Mouse (Mus musculus): ENCODE measurements at regions not wholly inside any gene's neighbourhood (a gene's known extent, or its start where the extent isn't known, plus 50 kb on each side); places are given as distances from the start of the nearest gene placed in this dataset.

DNA sequence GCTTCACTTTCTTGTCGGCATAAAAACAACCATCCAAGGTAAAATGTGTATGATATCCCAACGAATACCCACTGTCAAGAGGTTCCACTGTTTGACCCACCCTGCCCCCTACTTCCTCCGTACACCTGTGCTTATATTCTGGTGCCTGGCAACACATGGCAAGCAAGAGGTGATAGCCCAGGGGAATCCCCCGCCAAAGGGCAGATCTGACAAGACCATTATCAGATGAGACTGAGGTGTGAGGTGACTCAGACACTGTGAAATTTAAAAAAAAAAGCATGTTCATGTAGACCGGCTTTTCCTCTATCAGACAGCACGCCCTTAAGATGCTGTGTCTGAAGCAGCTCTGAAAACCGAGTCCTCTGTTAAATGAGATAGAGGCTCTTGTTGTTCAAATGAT lies 89.4 kb upstream of the Bach2 start:
- no peak for DNase-seq (ENCODE audit: extremely low read depth, low read depth)

DNA sequence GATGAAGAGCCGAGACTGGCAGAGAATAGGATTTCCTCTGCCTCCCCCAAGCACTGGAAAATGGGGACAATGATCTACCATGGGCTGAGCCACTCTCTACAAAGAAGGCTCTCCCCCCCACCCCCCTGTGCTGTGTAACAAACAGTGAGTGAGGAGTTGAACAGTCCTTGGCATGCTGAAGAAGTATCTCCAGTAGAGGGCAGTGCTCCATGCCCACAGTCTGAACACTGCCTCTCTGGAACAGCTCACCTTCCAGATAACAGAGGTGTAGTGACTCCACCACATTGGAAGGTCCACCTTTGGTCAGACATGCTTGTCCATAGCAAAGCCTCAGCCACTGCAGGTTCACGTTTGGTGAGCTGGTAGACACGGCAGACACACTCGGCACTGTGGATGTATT lies 85.2 kb upstream of the Bach2 start:
- DNase-seq (ENCODE audit: extremely low read depth, low read depth) = no peak

DNA sequence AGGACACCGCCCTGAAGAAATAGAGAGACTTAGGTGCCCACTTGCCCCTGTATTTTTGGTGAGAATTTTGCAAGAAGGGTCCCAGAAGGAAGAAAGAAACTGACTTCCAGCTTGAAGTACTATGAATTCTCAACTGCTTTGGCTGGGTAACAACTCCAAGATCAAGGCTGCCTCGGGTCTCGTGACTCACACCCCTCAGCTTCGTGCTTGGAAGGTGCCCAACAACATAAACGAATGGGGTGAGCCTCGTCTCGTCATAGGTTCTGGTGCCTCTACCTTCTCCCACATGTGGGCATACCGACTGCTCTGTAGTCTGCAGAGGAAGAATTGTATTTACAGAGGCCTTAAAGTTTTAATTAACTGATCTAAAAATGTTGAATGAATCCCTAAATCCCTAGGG lies 81.6 kb upstream of the Bach2 start:
- DNase-seq (ENCODE audit: extremely low read depth, low read depth) = no peak

DNA sequence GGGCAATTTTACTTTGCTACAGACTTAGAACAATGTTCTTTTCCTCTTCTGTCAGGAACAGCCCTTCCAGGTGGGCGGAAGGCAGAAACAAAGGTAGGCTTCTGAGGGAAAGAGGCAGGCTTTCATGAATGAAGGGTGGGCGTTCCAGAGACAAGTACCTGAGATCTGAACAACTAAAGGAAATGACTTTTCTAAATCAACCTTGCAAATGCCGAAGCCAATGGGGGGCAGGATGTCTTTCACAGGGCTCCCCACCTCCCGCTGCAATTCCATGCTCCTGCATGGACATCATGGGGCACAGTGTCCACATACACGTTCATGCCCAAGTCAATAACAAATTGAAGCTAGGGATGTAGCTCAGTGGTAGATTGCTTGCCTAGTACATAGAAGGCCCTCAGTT lies 80.2 kb upstream of the Bach2 start:
- no peak for DNase-seq (ENCODE audit: extremely low read depth, low read depth)

DNA sequence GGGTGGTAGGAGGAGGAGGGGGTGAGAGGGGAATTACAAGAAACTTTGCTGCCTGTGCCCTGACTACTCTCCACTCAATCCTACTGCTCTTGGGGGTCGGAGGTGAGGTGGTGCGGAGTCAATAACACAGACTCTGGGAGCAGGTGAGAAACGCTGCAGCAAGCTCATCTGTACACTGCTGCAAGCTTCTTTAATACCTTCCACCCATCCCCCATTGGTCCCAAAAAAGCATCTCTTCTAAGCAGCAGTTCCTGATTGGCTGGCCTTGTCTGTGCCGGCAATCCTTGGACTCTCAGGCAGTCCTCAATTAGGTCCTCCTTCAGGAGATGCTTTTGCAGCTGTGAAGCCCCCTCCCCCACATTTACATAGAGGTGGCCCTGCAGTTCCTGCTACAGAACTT lies 79.7 kb upstream of the Bach2 start:
- DNase-seq (ENCODE audit: extremely low read depth, low read depth) = no peak

DNA sequence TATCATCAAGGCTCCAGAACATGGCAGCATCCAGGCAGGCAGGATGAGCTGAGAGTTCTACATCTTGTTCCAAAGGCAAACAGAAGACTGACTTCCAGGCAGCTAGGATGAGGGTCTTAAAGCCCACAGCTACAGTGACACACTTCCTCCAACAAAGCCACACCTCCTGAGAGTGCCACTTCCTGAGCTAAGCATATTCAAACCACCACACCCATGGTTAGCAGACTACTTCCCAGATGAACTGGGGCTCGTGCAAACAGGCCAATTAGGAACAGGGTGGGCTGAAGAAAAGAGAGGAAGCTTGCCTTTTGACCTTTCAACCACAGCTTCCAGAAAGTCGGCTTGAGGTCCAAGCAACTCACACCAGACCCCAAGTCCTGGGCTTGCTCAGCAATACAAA lies 77.8 kb upstream of the Bach2 start:
- DNase-seq (ENCODE audit: extremely low read depth, low read depth) = no peak

DNA sequence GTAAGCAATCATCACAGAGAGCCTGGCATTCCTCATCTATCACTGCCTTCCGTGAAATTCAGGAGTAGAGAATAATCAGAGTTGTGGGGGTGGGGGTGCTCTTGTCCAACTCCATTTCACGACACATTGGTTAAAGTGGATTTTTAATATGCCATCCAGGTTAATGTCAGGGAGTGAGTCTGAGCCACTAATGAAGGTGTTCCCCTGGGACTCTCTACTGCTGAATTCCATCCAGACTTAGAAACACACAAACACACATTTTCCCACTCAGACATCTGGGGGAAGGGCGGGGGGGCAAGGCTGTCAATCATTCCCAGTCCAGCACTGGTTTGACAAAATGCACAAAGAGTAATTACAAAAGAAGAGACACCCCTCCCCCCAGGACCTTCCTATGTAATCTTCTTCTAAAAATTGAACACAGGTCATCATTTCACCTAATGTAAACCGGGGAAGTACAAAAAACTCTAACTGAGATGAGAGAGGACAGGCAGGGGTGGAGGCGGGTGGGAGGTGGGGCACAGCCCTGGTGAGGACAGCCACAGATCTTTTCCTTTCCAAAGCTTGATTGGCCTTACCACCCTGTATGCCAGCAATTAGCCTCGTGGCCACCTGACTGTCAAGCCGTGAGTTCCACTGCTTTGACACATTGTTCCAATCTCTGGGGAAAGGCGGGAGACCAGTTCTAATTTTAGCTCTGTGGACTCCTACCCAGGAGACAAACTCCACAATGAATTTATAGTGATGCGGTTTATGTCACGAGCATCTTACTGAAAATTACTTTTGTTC lies 76.5 kb upstream of the Bach2 start:
- DNase-seq (ENCODE audit: extremely low read depth, low read depth) = no peak

DNA sequence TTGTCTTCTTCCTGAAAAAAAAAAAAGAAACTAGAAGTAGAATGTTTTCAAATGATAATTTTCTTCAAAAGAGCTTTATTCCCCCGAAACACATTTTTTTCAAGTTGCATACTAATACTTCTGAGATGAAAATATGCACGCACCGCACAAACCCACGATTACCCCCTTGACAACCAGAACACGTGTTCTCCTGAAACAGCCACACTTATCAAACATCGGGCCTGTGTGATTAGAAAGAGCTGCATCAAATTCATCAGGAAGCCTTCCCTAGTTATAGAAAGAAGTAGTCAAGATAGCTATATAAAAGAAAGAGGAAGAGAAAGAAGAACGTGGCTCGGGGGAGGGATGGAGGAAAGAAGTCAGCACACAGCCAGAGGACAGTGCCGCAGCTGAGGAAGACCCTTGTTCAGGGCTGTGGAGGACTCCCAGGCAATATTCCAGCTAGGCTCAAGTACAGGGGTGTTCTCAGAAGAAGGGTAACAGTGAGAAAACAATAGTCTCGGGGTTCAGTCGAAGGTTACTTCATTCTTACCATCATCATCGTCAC lies 75.8 kb upstream of the Bach2 start:
- no peak for DNase-seq (ENCODE audit: extremely low read depth, low read depth)

DNA sequence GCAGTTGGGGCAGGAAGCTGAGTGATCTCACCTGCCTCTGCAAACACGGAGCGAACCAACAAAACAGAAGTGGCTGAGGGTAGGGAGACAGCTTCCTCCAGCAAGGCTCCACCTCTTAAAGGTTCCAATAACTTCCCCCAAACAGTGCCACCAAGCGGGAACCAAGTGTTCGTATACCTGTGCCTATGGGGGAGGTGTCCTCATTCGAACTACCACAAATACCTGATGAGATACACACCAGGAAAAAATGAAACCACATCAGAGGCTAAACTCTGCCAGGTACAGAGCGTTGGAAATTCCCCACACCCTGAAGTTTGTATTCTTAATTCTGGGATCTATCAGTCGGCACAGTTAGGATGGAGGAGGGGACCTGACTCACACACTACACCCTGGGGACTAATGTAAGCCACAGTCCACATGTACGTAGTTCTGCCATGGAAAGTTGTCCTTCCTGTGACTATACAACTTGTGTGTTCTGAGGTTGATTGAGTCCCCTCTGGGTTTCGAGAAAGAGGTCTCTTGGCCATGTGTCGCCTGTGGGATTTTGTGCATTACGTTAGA lies 74.4 kb upstream of the Bach2 start:
- DNase-seq (ENCODE audit: extremely low read depth, low read depth) = no peak

DNA sequence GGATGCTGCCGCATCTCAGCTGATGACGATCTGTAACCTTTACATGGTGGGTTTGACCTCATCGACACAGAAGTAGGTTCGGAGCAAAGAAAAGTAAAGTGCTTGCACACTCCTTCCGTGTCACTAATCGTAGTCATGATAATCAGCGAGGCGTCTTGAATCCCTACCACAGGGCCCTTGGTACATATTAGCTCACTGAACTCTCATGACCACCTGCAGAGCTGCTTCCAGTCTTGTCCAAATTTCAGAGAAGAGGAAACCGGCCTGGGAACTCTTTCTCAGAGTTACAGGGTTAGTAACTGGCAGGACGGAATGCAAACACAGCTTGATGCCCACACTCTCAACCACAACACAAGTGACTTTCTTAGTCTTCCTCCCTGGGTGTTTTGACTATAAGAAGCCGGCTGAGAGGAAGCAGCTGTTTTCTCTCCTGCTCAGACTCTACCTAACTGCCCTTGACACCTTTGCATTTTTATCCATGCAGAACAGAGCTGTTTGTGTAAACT lies 73.8 kb upstream of the Bach2 start:
- DNase-seq (ENCODE audit: extremely low read depth, low read depth) = no peak

DNA sequence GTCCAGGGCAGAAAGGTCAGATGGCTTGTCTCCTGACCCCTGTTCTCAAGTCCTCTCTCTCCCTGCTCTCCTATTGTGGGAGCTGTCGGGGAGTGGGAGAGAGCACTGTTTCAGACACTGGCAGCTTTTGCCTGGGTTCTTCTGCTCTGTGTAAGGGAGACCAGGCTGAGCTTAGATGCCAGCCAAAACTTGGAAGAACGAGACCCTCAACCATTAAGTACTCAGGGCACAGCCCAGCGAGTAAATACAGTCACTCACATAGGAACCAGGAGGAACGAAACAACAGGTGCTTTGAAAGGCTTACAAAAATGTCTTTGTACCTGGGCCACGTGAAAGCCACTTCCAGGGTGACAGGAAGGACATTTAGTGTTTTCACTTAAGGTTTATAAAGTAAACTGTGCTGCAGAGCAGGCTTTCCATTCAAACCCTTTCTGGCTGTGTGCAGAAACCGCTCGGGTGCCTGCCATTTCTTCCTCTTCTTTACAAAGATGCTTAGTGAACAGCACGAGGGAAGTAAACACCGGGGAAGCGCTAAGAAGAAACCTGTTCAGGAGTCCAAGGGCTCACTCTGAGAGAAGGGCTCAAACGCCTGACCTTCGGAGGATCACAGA lies 72.6 kb upstream of the Bach2 start:
- no peak for DNase-seq (ENCODE audit: extremely low read depth, low read depth)

DNA sequence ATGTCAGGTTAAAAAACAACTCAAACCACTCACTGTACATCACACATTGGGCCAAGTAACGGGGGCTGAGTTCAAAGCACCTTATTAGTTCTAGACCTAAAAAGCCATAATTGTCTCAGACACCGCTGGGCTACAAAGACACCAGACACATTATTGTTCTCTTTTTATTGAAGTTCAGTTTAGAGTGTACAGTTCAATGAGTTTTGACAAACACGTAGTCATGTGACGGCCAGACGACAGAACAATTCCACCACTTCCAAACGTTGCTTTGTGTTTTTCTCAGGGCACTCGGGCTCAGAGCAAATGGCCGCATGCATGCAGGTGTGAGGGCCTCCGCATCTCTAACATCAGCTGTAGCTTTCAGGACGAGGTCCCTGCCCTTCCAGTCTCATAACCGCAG lies 71.5 kb upstream of the Bach2 start:
- no peak for DNase-seq (ENCODE audit: extremely low read depth, low read depth)

DNA sequence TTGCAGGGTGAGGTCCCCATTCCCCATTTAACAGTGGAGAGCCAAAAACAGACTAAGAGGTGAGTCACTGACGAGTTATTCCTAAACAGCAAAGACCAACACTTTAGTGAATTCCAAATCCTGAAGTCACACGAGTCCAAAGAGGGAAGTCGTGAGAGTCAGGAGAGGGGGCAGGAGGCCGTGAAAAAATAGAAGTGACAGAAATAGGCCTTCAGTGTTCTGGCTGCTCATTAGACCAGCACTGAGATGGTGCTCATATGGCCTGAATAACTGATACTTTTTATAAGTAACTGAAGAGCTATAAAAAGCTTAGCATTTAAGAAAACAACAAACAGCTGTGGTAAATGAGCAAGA lies 68.5 kb upstream of the Bach2 start:
- DNase-seq (ENCODE audit: extremely low read depth, low read depth) = no peak

DNA sequence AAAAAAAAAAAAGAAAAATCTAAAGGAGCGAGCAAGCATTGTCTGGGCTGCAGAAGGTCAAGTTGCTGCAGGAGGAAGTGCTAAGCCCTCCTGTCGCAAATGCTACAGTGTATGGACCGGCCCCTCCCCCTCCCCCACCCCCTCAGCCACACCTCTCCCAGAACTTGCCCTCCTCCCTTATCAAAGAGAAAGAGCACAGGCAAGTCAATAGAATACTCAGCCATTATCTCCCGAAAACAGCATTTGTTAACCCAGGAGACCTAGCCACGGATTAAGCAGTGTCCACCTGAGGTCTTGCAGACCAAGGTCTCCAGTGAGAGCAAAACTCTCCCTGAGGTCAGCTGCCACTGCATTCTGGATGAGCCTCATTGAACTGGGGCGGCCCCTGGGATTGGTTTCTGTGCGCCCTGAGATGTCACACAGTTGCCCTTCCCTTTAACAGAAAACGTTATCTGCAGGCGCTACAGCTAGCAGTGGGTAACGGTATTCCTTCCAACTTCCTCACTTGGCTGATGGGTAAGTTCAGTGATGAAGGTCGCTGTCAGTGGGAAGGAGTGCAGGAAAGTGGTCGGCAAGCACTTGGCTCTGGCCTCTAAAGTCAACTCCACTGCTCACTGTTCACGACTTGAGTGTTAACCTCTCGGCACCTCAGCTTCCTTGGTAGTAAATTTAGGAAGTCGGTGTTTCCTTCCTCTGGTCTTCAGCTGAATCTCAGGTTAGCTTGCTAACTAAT lies 68.0 kb upstream of the Bach2 start:
- DNase-seq (ENCODE audit: extremely low read depth, low read depth) = peak; percentile 84

DNA sequence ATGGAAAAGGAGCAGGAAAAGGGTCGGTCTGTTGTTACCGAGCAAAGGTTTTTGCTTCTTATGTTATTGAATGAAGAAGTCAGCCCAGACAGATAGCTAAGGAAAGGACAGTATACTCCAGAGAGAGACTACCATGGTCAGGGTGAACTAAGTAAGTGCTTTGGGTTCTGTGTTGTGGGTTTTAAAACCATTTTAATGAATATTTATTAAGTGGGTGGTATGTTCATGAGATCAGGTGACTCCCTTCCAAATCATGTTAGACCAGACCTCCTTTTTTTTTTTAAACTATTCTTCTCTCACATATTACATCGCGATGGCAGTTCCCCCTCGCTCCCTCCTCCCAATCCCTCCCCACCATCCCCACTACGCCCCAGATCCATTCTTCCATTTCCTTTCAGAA lies 67.3 kb upstream of the Bach2 start:
- DNase-seq (ENCODE audit: extremely low read depth, low read depth) = peak; percentile 72

DNA sequence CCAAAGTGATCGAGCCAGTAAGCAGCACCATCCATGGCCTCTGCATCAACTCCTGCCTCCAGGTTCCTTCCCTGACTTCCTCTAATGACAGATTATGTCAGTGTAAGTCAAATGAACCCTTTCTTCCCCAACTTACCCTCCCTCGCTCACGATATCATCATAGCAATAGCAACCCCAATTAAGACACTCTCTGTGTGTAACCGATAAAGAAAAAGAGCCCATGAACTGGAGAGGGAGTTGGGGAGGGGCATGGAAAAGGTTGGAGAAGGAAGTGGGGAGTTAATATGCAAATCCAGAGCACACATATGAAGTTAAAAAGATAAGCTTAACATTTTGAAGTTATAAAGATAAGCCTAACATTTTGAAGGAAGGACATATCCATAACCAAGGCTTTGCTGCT lies 65.6 kb upstream of the Bach2 start:
- DNase-seq (ENCODE audit: extremely low read depth, low read depth) = peak; percentile 96

DNA sequence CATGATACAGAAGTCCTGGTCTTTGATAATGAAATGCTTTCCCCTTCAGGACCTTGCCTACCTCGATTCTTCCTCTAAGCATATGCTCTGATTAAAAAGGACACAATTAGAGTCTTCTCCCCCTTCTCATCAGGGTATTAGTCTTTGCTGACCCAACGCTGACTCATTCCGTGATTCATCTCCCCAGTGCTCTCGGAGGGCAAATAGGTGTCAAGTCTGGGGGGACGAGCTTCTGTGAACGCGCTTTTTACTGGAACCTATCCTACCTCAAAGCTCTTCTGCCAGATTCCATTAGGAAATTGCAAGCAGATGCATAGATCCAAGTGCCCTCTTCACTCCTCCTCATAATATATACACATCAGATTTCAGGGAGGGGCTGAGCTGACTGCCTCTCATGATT lies 63.8 kb upstream of the Bach2 start:
- DNase-seq (ENCODE audit: extremely low read depth, low read depth) = no peak

DNA sequence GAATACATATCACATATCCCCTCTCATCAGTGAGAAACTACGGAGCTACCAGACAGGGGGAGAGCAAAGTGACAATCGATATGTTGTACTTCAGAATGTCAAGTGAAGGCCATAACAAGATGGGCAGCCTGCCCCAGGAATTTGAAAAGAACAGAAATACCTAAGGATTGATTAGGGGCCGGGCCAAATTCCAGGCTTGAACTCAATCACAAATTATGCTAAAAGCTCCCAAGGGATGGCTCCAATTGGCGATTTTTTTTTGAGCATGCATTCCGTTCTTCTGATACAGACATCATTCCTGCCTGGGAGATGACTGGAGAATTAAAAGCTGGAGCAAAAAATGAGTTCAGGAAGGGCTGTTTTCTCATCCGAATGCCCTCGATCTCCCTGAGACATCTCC lies 63.4 kb upstream of the Bach2 start:
- no peak for DNase-seq (ENCODE audit: extremely low read depth, low read depth)

DNA sequence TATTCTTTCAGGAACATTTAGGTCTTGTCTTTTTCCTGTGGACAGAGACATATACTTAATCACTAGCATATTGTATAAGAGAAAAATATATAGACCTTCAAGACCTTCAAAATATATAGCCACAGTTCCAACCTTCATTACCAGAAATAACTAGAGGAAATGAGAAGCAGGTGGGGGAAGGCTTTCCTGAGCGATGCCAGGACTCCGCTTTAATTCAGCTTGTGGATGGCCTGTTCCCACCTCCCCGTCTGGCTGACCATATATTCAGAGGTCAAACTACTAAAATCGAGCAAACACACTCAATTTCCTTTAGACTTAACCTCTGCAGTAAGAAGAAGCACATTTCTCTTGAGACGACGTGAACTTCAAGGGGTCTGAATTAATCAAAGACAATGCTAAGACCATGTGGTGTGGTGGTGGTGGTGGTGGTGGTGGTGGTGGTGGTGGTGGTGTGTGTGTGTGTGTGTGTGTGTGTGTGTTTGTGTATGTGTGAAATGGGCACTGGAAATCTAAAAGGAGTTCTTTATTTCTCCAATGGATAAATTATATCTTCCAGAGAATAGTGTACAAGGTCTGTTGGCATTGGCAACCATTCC lies 62.7 kb upstream of the Bach2 start:
- no peak for DNase-seq (ENCODE audit: extremely low read depth, low read depth)

DNA sequence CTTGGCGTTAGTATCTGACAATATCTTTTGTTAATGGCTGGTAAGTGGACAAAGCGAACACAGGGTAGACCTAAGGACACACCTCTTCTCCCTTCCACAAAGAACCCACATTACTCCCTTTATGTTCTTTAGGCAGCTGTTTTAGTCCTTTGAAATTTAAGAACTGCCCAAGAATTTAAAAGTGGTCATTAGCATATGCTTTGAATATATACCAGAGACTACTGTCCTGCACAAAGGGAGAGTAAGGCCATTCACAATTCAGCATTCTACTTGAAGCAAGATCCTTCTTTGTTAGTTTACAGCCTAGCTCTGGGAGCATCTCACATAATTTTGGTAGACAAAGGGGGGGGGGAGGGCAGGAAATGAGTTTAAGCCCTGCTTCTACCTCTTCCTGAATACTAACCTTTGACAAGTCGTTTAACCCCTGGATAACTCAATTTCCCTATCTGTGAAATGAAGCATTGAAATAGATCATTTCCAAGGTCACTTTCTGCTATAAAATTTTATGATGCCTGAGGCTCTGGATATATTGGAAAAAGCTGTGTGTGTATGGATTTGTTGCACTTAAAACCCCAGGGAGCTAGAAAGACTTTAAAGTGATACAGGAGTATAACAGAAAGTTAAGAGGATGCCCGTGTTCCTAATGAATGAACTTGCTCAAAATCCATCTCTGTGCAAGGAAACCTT lies 62.0 kb upstream of the Bach2 start:
- DNase-seq (ENCODE audit: extremely low read depth, low read depth) = no peak
